Mouse (Mus musculus): ENCODE results near the gene Dcaf12. TPM values are rescaled to one million over a fixed set of nuclear protein-coding genes. Genes with fewer than 3 reads are reported as not detected.

Gene Dcaf12
- polyA plus RNA-seq, 1 experiment from 2014 or later = 57.1 TPM

DNA sequence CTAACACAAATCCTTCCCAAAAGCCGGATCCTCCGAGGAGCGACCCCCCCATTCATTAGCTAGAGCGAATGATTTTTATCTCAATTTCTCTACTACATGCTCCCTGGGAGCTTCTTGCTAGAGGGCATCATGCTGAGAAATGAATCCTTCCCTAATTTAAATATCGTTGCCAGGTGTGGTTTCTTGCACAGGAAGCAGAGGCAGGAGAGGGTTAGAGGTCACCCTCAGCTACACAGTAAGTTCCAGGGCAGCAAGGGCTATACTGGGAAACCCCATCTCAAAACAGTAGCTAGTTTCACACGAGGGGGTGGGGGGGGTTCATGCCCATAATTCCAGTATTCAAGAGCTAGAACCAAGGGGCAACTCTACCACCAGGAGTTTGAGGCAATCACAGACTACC is 7.3 kb downstream of the Dcaf12 start:
- ATAC-seq (ENCODE audit: insufficient number of reproducible peaks, insufficient read depth, low FRiP score, low TSS enrichment) = no peak
- no peaks in the 10 kb centered on the region for H3K4me1 ChIP-seq
- no peaks in the 10 kb centered on the region for H3K27me3 ChIP-seq
- no peak overlapping the region for H3K27ac ChIP-seq
- no peak overlapping the region for H3K9ac ChIP-seq
- no peak overlapping the region for H3K4me3 ChIP-seq
- no peak overlapping the region for H3K4me2 ChIP-seq (replicated peaks)
- peaks cover 59% of the 10 kb centered on the region for H3K36me3 ChIP-seq
- WGBS = 66% methylated on average over 6 of the region's 6 CpGs
- H3K9me3 ChIP-seq = no peaks in the 10 kb centered on the region

DNA sequence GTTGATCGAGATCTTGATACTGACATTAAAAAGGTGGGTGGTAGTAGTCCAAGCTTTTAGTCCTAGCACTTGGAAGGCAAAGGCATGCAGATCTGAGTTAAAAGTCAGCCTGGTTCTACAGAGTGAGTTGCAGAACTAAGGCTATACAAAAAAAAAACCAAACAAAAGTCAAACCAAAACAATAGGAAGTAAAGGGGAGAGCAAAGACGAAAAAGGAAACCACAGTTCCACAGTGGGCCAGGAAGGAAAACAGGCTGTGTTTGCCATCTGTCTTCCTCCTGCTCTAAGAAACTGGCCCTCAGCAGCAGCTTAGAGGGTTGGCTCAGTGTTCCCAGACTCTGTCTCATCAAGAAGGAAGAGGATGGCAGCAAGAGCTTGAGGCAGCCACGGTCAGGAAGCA is 10.4 kb downstream of the Dcaf12 start:
- Histone ChIP-seq H3K9me3 (no peaks in the 10 kb centered on the region), H3K27ac (no peak overlapping the region), H3K4me2 (replicated peaks) (no peak overlapping the region), H3K4me1 (no peaks in the 10 kb centered on the region), H3K9ac (no peak overlapping the region), H3K36me3 (peaks cover 63% of the 10 kb centered on the region), H3K27me3 (no peaks in the 10 kb centered on the region), H3K4me3 (no peak overlapping the region)
- no peak for ATAC-seq (ENCODE audit: insufficient number of reproducible peaks, insufficient read depth, low FRiP score, low TSS enrichment)
- WGBS = 68% methylated on average over 3 of the region's 3 CpGs

DNA sequence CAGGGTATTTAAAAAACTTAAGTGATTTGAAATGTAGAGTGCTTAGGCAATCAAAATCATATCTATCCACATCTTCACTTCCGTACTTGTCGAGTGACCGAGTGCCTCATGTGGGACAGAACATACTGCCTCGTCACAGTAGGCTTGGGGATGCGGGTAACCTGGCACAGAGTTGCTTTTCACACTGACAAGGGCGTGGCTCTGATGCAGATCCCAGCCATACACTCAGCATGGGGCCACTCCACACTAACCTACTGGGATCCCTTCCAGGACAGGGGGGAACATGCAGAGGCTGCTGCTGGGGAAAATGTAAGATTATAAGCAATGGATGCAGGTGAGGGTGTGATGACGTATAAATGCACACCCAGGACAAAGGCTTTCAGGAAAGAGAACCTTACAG is 11.0 kb downstream of the Dcaf12 start:
- no peak for ATAC-seq (ENCODE audit: insufficient number of reproducible peaks, insufficient read depth, low FRiP score, low TSS enrichment)
- WGBS = 92% methylated on average over 7 of the region's 7 CpGs
- H3K9me3 ChIP-seq = no peaks in the 10 kb centered on the region
- H3K4me1 ChIP-seq = no peaks in the 10 kb centered on the region
- H3K27me3 ChIP-seq = no peaks in the 10 kb centered on the region
- peaks cover 63% of the 10 kb centered on the region for H3K36me3 ChIP-seq
- H3K9ac ChIP-seq = no peak overlapping the region
- no peak overlapping the region for H3K4me3 ChIP-seq
- H3K4me2 ChIP-seq (replicated peaks) = no peak overlapping the region
- H3K27ac ChIP-seq = no peak overlapping the region

DNA sequence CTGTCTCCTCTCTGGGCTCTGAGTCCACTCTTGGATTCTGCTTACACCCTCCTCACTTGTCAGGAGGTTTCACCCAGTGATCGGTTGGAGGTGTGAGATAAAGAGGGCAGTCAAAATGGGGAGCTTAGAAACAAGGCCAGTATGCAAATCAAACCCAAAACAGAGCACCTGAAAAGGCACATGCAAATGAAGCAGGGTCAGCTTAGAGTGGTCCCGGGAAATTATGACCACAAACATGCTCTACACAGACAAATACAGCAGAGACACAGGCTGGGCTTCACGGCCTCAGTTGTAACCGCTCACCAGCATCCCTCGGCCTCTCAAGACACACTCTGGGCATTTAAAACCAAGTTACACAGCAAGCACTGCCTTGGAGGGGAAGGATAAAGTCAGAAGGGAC is 15.7 kb downstream of the Dcaf12 start:
- H3K4me1 ChIP-seq = no peaks in the 10 kb centered on the region
- no peak for ATAC-seq (ENCODE audit: insufficient number of reproducible peaks, insufficient read depth, low FRiP score, low TSS enrichment)

DNA sequence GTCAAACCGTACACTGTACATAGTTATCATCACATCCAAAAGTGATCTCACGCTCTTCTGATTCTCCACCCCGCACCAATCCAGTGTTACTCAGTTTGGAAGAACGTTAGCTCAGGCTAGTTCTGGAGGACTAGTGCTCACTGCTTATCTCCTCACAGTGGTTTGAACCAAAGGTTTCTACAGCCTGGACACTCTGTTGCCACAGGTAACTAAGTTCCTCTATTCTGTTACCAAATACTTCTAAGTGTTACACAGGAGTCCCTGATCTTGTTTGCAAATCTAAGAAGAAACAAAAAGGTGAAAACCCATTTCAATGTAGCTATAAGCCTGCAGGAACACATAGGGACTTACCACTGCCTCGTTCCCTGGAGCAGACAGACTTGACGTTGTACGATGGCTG is 18.7 kb downstream of the Dcaf12 start:
- Histone ChIP-seq H3K4me2 (replicated peaks) (no peak overlapping the region), H3K27me3 (no peaks in the 10 kb centered on the region), H3K9ac (no peak overlapping the region), H3K4me3 (no peak overlapping the region), H3K36me3 (peaks cover 93% of the 10 kb centered on the region), H3K4me1 (no peaks in the 10 kb centered on the region), H3K27ac (no peak overlapping the region), H3K9me3 (no peaks in the 10 kb centered on the region)
- no peak for ATAC-seq (ENCODE audit: insufficient number of reproducible peaks, insufficient read depth, low FRiP score, low TSS enrichment)
- WGBS = 95% methylated on average over 7 of the region's 7 CpGs

More for the DNA sequence above, 15.7 kb downstream of the Dcaf12 start:
- Histone ChIP-seq H3K4me3 (no peak overlapping the region), H3K4me2 (replicated peaks) (no peak overlapping the region), H3K27ac (no peak overlapping the region), H3K36me3 (peaks cover 87% of the 10 kb centered on the region), H3K9ac (no peak overlapping the region), H3K27me3 (no peaks in the 10 kb centered on the region), H3K9me3 (no peaks in the 10 kb centered on the region)
- 95% methylated on average over 5 of the region's 5 CpGs for WGBS

DNA sequence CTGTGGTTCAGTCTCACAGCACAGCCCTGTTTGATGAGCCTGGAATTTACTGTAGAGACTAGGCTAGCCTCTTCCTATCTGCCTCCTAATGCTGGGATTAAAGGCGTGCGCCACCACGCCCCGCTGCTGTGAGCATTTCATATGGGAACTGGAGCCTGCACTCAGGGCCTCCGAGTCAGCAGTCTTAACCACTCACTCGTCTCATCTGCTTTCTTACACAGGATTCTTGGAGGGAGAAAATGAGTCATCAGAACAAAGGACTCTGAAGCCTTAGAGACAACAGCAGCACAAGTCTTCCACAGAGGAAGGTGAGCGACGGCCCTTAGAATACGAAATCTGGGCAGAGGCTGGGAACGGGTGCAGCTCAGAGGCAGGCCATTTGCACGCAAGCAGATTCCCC is 19.2 kb downstream of the Dcaf12 start:
- no peak for ATAC-seq (ENCODE audit: insufficient number of reproducible peaks, insufficient read depth, low FRiP score, low TSS enrichment)
- peaks cover 91% of the 10 kb centered on the region for H3K36me3 ChIP-seq
- H3K4me1 ChIP-seq = no peaks in the 10 kb centered on the region
- H3K4me3 ChIP-seq = no peak overlapping the region
- H3K9me3 ChIP-seq = no peaks in the 10 kb centered on the region
- WGBS = 96% methylated on average over 11 of the region's 11 CpGs
- no peak overlapping the region for H3K27ac ChIP-seq
- no peak overlapping the region for H3K9ac ChIP-seq
- H3K4me2 ChIP-seq (replicated peaks) = no peak overlapping the region
- H3K27me3 ChIP-seq = no peaks in the 10 kb centered on the region

DNA sequence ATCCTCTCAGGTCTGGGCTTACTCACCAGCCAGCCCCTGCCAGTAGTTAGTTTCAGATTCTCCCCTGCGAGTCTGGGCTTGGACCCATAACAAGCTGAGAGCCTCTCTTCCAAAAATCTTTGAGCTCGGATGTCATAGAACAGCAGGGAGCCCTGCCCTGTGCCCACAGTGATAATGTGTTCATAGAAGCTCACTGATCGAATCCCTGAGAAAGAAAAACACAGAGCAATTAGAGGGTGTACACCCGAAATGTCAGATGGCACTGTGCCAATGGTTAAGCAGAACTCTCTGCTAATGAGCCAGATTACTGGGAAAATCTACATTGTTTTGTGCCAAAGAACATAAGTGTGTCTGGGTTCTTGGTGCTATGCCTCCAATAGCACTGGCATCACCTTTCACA is 20.8 kb downstream of the Dcaf12 start:
- no peaks in the 10 kb centered on the region for H3K9me3 ChIP-seq
- H3K9ac ChIP-seq = no peak overlapping the region
- H3K4me3 ChIP-seq = no peak overlapping the region
- peaks cover 83% of the 10 kb centered on the region for H3K36me3 ChIP-seq
- ATAC-seq (ENCODE audit: insufficient number of reproducible peaks, insufficient read depth, low FRiP score, low TSS enrichment) = no peak
- no peaks in the 10 kb centered on the region for H3K4me1 ChIP-seq
- H3K4me2 ChIP-seq (replicated peaks) = no peak overlapping the region
- no peaks in the 10 kb centered on the region for H3K27me3 ChIP-seq
- WGBS = 79% methylated on average over 4 of the region's 4 CpGs
- H3K27ac ChIP-seq = no peak overlapping the region

DNA sequence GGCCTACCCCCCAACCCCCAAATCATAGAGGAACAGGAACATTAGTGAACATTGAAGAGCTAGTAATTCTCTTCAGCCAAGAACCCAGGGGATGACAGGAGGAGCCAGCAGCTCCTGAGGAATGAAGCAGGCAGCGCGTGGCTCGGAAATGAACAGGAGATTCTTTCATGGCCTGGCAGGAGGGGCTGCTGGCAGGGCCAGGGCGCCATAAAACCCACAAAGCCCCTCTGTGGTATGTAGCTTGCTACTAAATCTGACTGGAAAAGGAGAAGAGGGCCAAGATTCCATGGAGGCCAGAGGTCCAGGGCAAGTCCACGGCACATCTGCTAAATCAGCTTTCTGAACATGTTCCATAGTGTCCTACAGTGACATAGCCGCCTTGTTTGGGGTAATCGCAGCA is 24.9 kb downstream of the Dcaf12 start:
- Histone ChIP-seq H3K36me3 (peaks cover 44% of the 10 kb centered on the region), H3K4me2 (replicated peaks) (no peak overlapping the region), H3K4me3 (no peak overlapping the region), H3K27ac (no peak overlapping the region), H3K9ac (no peak overlapping the region), H3K4me1 (0 out of 2 replicates have a peak, but pooled peaks cover under 1% of the 10 kb centered on the region), H3K9me3 (no peaks in the 10 kb centered on the region), H3K27me3 (no peaks in the 10 kb centered on the region)
- 68% methylated on average over 7 of the region's 7 CpGs for WGBS
- ATAC-seq (ENCODE audit: insufficient number of reproducible peaks, insufficient read depth, low FRiP score, low TSS enrichment) = no peak

DNA sequence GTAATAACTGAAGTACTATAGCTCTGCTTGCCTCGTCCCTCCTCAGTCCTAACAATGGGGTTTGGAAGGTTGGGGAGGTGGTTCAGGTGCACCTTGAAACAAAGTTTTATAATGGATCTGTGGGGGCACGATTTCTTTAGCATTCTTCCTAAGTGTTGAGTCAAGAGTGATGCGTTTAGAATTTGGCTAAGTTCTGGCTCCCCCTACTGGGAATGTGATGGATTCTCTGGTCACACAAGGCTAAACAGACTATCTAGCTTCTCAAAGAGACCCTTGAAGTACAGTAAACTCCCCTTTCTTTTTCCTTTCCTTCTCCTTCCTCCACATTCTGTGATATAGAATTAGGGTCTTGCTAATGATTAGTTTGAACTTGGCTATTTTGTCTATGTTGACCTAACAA is 28.3 kb downstream of the Dcaf12 start:
- Histone ChIP-seq H3K4me2 (replicated peaks) (no peak overlapping the region), H3K27ac (no peak overlapping the region), H3K27me3 (no peaks in the 10 kb centered on the region), H3K9me3 (no peaks in the 10 kb centered on the region), H3K4me3 (no peak overlapping the region), H3K36me3 (peaks cover 15% of the 10 kb centered on the region; the same call in 1 of the 2 replicates), H3K4me1 (0 out of 2 replicates have a peak, but pooled peaks cover 4% of the 10 kb centered on the region), H3K9ac (no peak overlapping the region)
- ATAC-seq (ENCODE audit: insufficient number of reproducible peaks, insufficient read depth, low FRiP score, low TSS enrichment) = no peak
- WGBS = 21% methylated on average over 3 of the region's 3 CpGs

DNA sequence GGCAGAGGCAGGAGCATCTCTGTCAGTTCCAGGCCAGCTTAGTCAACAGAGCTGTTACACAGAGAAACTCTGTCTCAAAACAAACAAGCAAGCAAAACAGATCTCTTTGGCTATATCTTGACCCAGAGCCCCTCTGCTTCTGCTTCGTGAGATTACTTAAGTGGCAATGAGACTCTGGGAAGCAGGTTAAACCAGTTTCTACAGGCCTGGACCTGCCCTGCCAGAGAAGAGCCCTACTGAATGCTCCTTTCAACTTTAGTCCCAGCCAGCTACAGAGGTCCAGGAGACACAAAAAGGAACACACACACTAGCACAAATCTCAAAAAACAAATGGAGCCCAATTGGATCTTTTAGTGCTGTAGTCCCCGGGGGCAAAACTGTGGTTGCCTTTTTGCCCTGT is 30.6 kb downstream of the Dcaf12 start:
- Histone ChIP-seq H3K36me3 (no peaks in the 10 kb centered on the region), H3K27me3 (no peaks in the 10 kb centered on the region), H3K9ac (no peak overlapping the region), H3K4me1 (0 out of 2 replicates have a peak, but pooled peaks cover 4% of the 10 kb centered on the region), H3K27ac (no peak overlapping the region), H3K9me3 (no peaks in the 10 kb centered on the region), H3K4me3 (no peak overlapping the region), H3K4me2 (replicated peaks) (no peak overlapping the region)
- 70% methylated on average over 2 of the region's 2 CpGs for WGBS
- no peak for ATAC-seq (ENCODE audit: insufficient number of reproducible peaks, insufficient read depth, low FRiP score, low TSS enrichment)

DNA sequence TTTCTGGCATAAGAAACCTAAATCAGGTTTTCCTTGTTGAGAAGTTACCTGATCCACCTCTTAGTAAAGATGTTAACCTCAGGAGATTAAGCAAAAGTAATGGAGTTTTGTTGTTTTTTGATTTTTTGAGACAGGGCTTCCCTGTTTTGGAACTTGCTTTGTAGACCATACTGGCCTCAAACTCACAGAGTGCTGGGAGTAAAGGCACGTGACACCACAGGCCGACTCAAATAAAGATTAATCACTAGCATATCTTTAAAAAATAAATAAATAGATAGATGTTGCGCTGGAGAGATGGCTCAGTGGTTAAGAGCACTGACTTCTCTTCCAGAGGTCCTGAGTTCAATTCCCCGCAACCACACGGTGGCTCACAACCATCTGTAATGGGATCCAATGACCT is 38.8 kb downstream of the Dcaf12 start:
- Histone ChIP-seq H3K9ac (peak overlapping the region; percentile 59), H3K4me1 (peaks cover 23% of the 10 kb centered on the region), H3K4me2 (replicated peaks) (peak overlapping the region; percentile 65), H3K4me3 (peak overlapping the region; percentile 69), H3K27ac (peak overlapping the region; percentile 87), H3K9me3 (no peaks in the 10 kb centered on the region), H3K36me3 (peaks cover 4% of the 10 kb centered on the region), H3K27me3 (no peaks in the 10 kb centered on the region)
- WGBS = 75% methylated on average over 5 of the region's 5 CpGs
- no peak for ATAC-seq (ENCODE audit: insufficient number of reproducible peaks, insufficient read depth, low FRiP score, low TSS enrichment)

DNA sequence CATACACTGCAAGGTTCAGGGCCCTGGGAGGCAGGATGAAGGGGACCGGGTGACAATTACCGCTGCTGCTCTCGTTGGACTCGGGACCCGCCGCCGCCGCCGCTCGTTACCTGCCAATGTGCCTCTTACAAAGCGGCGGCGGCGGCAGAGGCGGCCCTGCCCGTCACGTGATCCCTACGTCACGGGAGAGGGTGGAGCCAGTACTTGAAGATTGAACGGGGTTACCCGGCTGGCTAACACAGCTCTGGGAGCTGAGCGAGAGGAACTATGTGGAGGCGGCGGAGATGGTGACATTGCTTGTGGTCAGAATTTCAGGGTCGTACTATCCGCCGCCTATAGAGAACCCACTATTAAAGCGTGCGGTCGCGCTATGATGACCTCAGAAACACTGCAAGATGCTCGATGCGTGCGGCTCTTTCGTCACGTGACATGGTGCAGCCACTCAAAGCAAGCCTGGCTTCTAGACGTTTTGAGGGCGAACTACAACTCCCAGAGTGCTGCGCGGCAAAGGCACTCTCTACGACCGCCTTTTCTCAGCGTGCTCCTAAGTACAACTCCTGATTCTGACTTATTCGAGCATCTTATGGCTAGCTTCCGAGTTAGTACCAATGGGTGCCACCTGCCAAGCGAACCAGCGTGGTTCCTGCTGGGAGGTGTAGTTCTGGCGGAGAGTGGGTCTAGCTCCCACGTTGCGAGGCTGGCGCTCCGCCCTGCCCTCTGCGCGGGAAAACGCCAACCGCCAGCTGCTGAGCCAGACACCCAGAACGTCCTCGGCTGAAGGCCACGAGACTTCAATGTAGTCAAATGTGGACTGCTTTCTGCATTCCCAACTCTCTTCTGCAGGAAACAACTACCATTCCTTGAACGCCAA is 39.5 kb downstream of the Dcaf12 start, which contains the start of gene Ubap2:
Gene Ubap2 (minus strand): TSS at position 165 of the 871 bp plus-strand sequence.
- Histone ChIP-seq H3K4me3 (peak within 1 kb of the TSS; percentile 69), H3K4me2 (replicated peaks) (peak within 1 kb of the TSS; percentile 65), H3K9ac (peak within 1 kb of the TSS; percentile 84), H3K27ac (peak within 1 kb of the TSS; percentile 87), H3K36me3 (peaks cover 11% of the 10 kb centered on the region), H3K9me3 (no peaks in the 10 kb centered on the region), H3K4me1 (peaks cover 23% of the 10 kb centered on the region), H3K27me3 (no peaks in the 10 kb centered on the region)
- ATAC-seq (ENCODE audit: insufficient number of reproducible peaks, insufficient read depth, low FRiP score, low TSS enrichment) = peak; percentile 95
- under 1% methylated on average over 60 of the region's 60 CpGs for WGBS
